Mouse (Mus musculus) heart, postnatal 14 days (tissue): Measurements from ENCODE around the gene Nme1. TPM values are rescaled to one million over a fixed set of nuclear protein-coding genes. Genes with fewer than 3 reads are reported as not detected.

Experiments used
- total RNA-seq, 2 experiments: library from RNA; stranded (reverse); gene quantifications; 2 replicates each; pipeline ENCODE4 v1.2.3; 2021

The Nme1 gene
- total RNA-seq, 2 experiments from 2014 or later: 16.6 to 21.5 TPM

Other genes starting within 250 kb of the Nme1 start
- gene Utp18, start 82.8 kb downstream of the Nme1 start, total RNA-seq: 10 to 100 TPM in 1 of 2 experiments, 1 to 10 TPM in 1; 8.8 to 10.9 TPM
- gene Mbtd1, start 82.7 kb downstream of the Nme1 start, total RNA-seq: 10 to 100 TPM; 25.4 to 26.6 TPM
- 1,000 to 10,000 TPM in 1 of 2 experiments, 100 to 1,000 TPM in 1; 981 to 1,061 TPM for gene Nme2, start 12.3 kb downstream of the Nme1 start, total RNA-seq
- gene Gm20390, start 228 bp downstream of the Nme1 start, total RNA-seq: 10 to 100 TPM; 16.9 to 26.8 TPM
- 100 to 1,000 TPM; 145 to 146 TPM for gene Spag9, start 27.6 kb upstream of the Nme1 start, total RNA-seq
- gene Tob1, start 242.9 kb upstream of the Nme1 start, total RNA-seq: 10 to 100 TPM; 64.1 to 67.6 TPM